Mouse (Mus musculus): ENCODE results near the gene Spata5. TPM values are rescaled to one million over a fixed set of nuclear protein-coding genes. Genes with fewer than 3 reads are reported as not detected.
A peak's percentile ranks its signal among the peaks of the same experiment; 100 is the strongest.

The Spata5 gene
- total RNA-seq, 2 experiments from 2014 or later, result 25.3 to 30.5 TPM

GRCm38 (mm10) chr3:37443409-37443808 is 23.7 kb downstream of the Spata5 start:
- TF ChIP-seq CTCF (conservative IDR thresholded peaks at IDR 0.05), result no peak
- H3K27ac ChIP-seq, result no peak overlapping the region
- no peak for DNase-seq (ENCODE audit: low spot score in 2 of 2)
- no peak overlapping the region for H3K4me3 ChIP-seq

GRCm38 (mm10) chr3:37455992-37456391 is 36.3 kb downstream of the Spata5 start:
- TF ChIP-seq CTCF (conservative IDR thresholded peaks at IDR 0.05), result no peak
- H3K27ac ChIP-seq, result no peak overlapping the region
- H3K4me3 ChIP-seq, result no peak overlapping the region
- no peak for DNase-seq (ENCODE audit: low spot score in 2 of 2)

GRCm38 (mm10) chr3:37468170-37468569 is 48.5 kb downstream of the Spata5 start:
- peak in 1 of 2 experiments; percentile 3 for DNase-seq (ENCODE audit: low spot score in 2 of 2)
- TF ChIP-seq CTCF (conservative IDR thresholded peaks at IDR 0.05), result peak; percentile 82
- Histone ChIP-seq H3K27ac (no peak overlapping the region), H3K4me3 (no peak overlapping the region)

GRCm38 (mm10) chr3:37469353-37469752 is 49.7 kb downstream of the Spata5 start:
- Histone ChIP-seq H3K4me3 (no peak overlapping the region), H3K27ac (no peak overlapping the region)
- no peak for DNase-seq (ENCODE audit: low spot score in 2 of 2)
- no peak for TF ChIP-seq CTCF (conservative IDR thresholded peaks at IDR 0.05)

GRCm38 (mm10) chr3:37470867-37471266 is 51.2 kb downstream of the Spata5 start:
- no peak overlapping the region for H3K4me3 ChIP-seq
- no peak for DNase-seq (ENCODE audit: low spot score in 2 of 2)
- TF ChIP-seq CTCF (conservative IDR thresholded peaks at IDR 0.05), result no peak
- H3K27ac ChIP-seq, result no peak overlapping the region

GRCm38 (mm10) chr3:37472461-37472860 is 52.8 kb downstream of the Spata5 start:
- peak in 1 of 2 experiments; percentile 40 for DNase-seq (ENCODE audit: low spot score in 2 of 2)
- peak; percentile 79 for TF ChIP-seq CTCF (conservative IDR thresholded peaks at IDR 0.05)
- H3K27ac ChIP-seq, result no peak overlapping the region
- H3K4me3 ChIP-seq, result no peak overlapping the region

- no peak for DNase-seq (ENCODE audit: low spot score in 2 of 2)
- TF ChIP-seq CTCF (conservative IDR thresholded peaks at IDR 0.05), result no peak
- no peak overlapping the region for H3K27ac ChIP-seq
- no peak overlapping the region for H3K4me3 ChIP-seq
Observed at GRCm38 (mm10) chr3:37476485-37476884, 56.8 kb downstream of the Spata5 start.

- no peak for DNase-seq (ENCODE audit: low spot score in 2 of 2)
- Histone ChIP-seq H3K4me3 (no peak overlapping the region), H3K27ac (no peak overlapping the region)
- no peak for TF ChIP-seq CTCF (conservative IDR thresholded peaks at IDR 0.05)
Observed at GRCm38 (mm10) chr3:37477438-37478188, 57.9 kb downstream of the Spata5 start.

GRCm38 (mm10) chr3:37479771-37480170 is 60.1 kb downstream of the Spata5 start:
- DNase-seq (ENCODE audit: low spot score in 2 of 2), result no peak
- TF ChIP-seq CTCF (conservative IDR thresholded peaks at IDR 0.05), result no peak
- H3K4me3 ChIP-seq, result no peak overlapping the region
- no peak overlapping the region for H3K27ac ChIP-seq

- no peak overlapping the region for H3K27ac ChIP-seq
Observed at GRCm38 (mm10) chr3:37481295-37481694, 61.6 kb downstream of the Spata5 start.

GRCm38 (mm10) chr3:37482720-37483119 is 63.0 kb downstream of the Spata5 start:
- TF ChIP-seq CTCF (conservative IDR thresholded peaks at IDR 0.05), result no peak
- Histone ChIP-seq H3K27ac (no peak overlapping the region), H3K4me3 (no peak overlapping the region)
- no peak for DNase-seq (ENCODE audit: low spot score in 2 of 2)

More at GRCm38 (mm10) chr3:37481295-37481694, 61.6 kb downstream of the Spata5 start:
- no peak for DNase-seq (ENCODE audit: low spot score in 2 of 2)
- no peak overlapping the region for H3K4me3 ChIP-seq
- no peak for TF ChIP-seq CTCF (conservative IDR thresholded peaks at IDR 0.05)

- no peak for TF ChIP-seq CTCF (conservative IDR thresholded peaks at IDR 0.05)
- no peak for DNase-seq (ENCODE audit: low spot score in 2 of 2)
- H3K4me3 ChIP-seq, result no peak overlapping the region
- H3K27ac ChIP-seq, result no peak overlapping the region
Observed at GRCm38 (mm10) chr3:37483709-37484265, 64.1 kb downstream of the Spata5 start.

- DNase-seq (ENCODE audit: low spot score in 2 of 2), result no peak
- no peak overlapping the region for H3K4me3 ChIP-seq
- H3K27ac ChIP-seq, result no peak overlapping the region
- TF ChIP-seq CTCF (conservative IDR thresholded peaks at IDR 0.05), result no peak
Observed at GRCm38 (mm10) chr3:37487639-37488038, 67.9 kb downstream of the Spata5 start.

- no peak for TF ChIP-seq CTCF (conservative IDR thresholded peaks at IDR 0.05)
- Histone ChIP-seq H3K27ac (no peak overlapping the region), H3K4me3 (no peak overlapping the region)
- DNase-seq (ENCODE audit: low spot score in 2 of 2), result no peak
Observed at GRCm38 (mm10) chr3:37488173-37488572, 68.5 kb downstream of the Spata5 start.

All from layer of hippocampus, adult 2 months (tissue).